Mouse (Mus musculus): ENCODE measurements around the gene Gm6760. TPM values are rescaled to one million over a fixed set of nuclear protein-coding genes. Genes with fewer than 3 reads are reported as not detected.

The Gm6760 gene
- polyA plus RNA-seq (2012; ENCODE audit: low replicate concordance) = not detected in 2 replicates

GRCm38 (mm10) chrX:64152098-64152497, at the start of gene Gm6760:
Gm6760 (minus strand) TSS chrX:64152198.

GRCm38 (mm10) chrX:64173248-64173647, 21.2 kb upstream of the Gm6760 start, which contains the start of gene 3830417A13Rik:
3830417A13Rik (plus strand) TSS chrX:64173548.

Other genes starting within 250 kb of the Gm6760 start
- gene 3830417A13Rik, start 21.4 kb upstream of the Gm6760 start, polyA plus RNA-seq (2012; ENCODE audit: low replicate concordance) = not detected in 2 replicates
- gene Slitrk4, start 124.8 kb upstream of the Gm6760 start, polyA plus RNA-seq (2012; ENCODE audit: low replicate concordance) = not detected in 2 replicates